Mouse (Mus musculus) megakaryocyte, embryonic 14.5 days (primary cell): ENCODE data around the gene Ehbp1.

Experiments
- FLI1 ChIP-seq: IDR thresholded peaks from 2 replicates; pipeline ENCODE4 v1.6.1; 2012; ENCODE audit warnings: low read length, inconsistent platforms, mixed read lengths
- GATA1 ChIP-seq: IDR thresholded peaks from 3 replicates; pipeline ENCODE4 v1.6.1; 2012; ENCODE audit warnings: mixed read lengths, low read length, inconsistent platforms, borderline replicate concordance

GRCm38 (mm10) chr11:22180146-22180545 lies 161.9 kb downstream of the Ehbp1 start:
- no peak for TF ChIP-seq FLI1
- no peak for TF ChIP-seq GATA1
